13 mouse cellular contexts compared by ENCODE assay signal in genomic region chr10:109561638-109562037, GRCm38 (mm10).
"Had no signal": no experiment of that assay in that cellular context is flagged by ENCODE, and none has a peak within 500 bp of the region (broad histone marks: within the 10 kb centered on the region; RNA-seq: fewer than 3 reads in every experiment).

No protein-coding gene starts in this region.

- H3K4me3 ChIP-seq: kidney, embryonic 15.5 days; limb, embryonic 15.5 days; liver, embryonic 12.5 days; megakaryocyte, embryonic 14.5 days; neural tube, embryonic 12.5 days had no signal

- H3K9me3 ChIP-seq: kidney, embryonic 15.5 days; limb, embryonic 15.5 days; neural tube, embryonic 12.5 days had no signal

- H3K36me3 ChIP-seq: kidney, embryonic 15.5 days; limb, embryonic 15.5 days; liver, embryonic 12.5 days; neural tube, embryonic 12.5 days had no signal

- H3K27ac ChIP-seq: kidney, embryonic 15.5 days; limb, embryonic 15.5 days; liver, embryonic 12.5 days; neural tube, embryonic 12.5 days; stomach, postnatal 0 days had no signal

- H3K9ac ChIP-seq: kidney, embryonic 15.5 days; limb, embryonic 15.5 days; liver, embryonic 12.5 days; lung, embryonic 14.5 days; neural tube, embryonic 12.5 days had no signal

- H3K27me3 ChIP-seq: kidney, embryonic 15.5 days; limb, embryonic 15.5 days; liver, embryonic 12.5 days; megakaryocyte, embryonic 14.5 days; neural tube, embryonic 12.5 days had no signal

- H3K4me1 ChIP-seq: kidney, embryonic 15.5 days; limb, embryonic 15.5 days; liver, embryonic 12.5 days; megakaryocyte, embryonic 14.5 days; neural tube, embryonic 12.5 days had no signal

- DNase-seq: kidney, adult 2 months; kidney, postnatal 14 days; lung, postnatal 10 days; lung, postnatal 4 days; thymus, postnatal 4 days had no signal

- ATAC-seq: intestine, embryonic 16.5 days; liver, embryonic 12.5 days had no signal

- H3K4me2 ChIP-seq: kidney, embryonic 15.5 days; limb, embryonic 15.5 days; liver, embryonic 12.5 days; lung, embryonic 14.5 days; neural tube, embryonic 12.5 days had no signal
